Mouse (Mus musculus): Measurements from ENCODE around the gene Gm17334.
A peak's percentile ranks its signal among the peaks of the same experiment; 100 is the strongest.

Gene Gm17334

DNA sequence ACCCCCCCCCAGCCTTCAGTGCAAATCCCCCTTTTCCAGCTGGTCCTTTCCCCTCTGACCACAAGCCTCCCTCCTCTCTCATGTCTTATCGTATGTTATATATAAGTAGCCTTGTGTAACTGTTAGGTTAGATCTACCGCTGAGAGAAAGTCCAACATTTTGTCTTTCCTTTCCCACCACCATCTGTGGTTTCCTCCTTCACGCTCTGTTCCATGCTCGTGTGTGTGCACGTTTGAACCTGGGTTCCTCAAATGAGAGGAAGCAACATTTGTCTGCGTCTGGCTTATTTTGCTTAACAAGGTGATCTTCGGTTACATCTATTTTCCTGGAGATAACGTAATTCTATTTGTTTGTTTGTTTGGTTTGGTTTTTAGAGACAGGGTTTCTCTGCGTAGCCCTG lies 25.0 kb downstream of the Gm17334 start:
- no peak for DNase-seq (ENCODE audit: low read depth, low spot score)

- no peak for DNase-seq (ENCODE audit: low read depth, low spot score)
These were observed 27.7 kb downstream of the Gm17334 start for GRCm38 (mm10) chr11:53745260-53745659.

DNA sequence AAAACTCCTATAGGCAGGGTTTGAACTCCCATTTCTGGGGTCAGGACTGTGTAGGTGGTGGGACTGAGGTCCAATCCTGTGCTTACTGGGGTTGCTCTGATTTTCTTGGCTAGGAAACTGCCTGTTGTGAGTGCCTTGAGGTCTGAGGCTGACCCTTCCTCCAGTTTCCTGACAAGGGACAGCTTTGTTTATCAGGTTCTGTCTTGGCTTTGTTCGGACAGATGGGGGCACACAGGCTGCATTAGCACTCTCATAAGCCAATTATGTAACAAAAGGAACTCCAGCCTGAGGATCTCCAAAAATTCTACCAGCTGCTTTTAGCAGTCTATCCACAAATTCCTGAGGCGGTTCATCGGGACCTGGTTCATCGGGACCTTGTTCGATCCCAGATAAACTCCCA lies 30.6 kb downstream of the Gm17334 start:
- DNase-seq (ENCODE audit: low read depth, low spot score): no peak

GRCm38 (mm10) chr11:53737573-53737946 lies 35.4 kb downstream of the Gm17334 start:
- peak; percentile 82 for DNase-seq (ENCODE audit: low read depth, low spot score)

GRCm38 (mm10) chr11:53736771-53737572 lies 36.0 kb downstream of the Gm17334 start:
- DNase-seq (ENCODE audit: low read depth, low spot score): peak; percentile 91

DNA sequence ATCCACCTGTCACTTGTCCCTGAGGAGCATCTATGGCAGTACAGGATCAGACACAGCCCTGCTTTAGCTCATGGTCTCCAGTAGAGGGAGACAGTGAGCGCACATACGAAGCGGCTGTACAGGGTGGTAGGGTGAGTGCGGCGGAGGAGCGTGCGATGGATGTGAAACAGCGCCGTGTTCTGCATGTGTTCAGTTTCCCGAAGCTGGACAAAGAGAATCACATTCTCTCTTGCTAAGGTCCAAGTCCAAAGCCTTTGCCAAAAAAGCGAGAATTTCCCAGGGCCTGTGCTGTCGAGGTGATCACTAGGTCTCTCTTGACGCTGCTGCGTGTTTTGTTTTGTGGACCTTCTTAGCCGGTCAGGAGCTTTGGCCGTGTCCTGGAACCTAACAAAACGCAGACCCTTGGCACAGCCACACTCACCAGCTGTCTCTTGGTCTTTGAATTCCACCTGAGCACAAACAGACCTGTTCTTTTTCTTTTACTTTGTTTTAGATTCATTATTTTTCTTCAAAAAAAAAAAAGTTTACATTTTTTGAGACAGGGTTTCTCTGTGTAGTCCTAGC lies 37.2 kb downstream of the Gm17334 start:
- DNase-seq (ENCODE audit: low read depth, low spot score): peak; percentile 92

- no peak for DNase-seq (ENCODE audit: low read depth, low spot score)
These were observed 37.9 kb downstream of the Gm17334 start for GRCm38 (mm10) chr11:53734970-53735681.

DNA sequence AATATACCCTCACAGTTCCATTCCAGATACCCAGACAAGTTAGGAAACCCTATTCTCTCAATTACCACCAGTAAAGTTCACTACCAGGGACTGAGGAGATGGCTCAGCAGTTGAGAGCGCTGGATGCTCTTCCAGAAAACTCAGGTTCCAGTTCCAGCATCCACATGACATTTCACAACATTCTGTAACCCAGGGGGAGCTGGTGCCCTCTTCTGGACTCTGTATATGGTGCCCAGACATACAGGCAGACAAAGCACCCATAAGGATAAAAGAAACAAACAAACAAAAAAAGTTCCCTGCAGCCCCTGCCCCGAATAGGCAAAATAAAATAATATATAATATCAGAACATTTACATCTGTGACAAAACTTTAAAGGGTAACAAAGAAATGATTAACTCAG lies 38.6 kb downstream of the Gm17334 start:
- DNase-seq (ENCODE audit: low read depth, low spot score): no peak

DNA sequence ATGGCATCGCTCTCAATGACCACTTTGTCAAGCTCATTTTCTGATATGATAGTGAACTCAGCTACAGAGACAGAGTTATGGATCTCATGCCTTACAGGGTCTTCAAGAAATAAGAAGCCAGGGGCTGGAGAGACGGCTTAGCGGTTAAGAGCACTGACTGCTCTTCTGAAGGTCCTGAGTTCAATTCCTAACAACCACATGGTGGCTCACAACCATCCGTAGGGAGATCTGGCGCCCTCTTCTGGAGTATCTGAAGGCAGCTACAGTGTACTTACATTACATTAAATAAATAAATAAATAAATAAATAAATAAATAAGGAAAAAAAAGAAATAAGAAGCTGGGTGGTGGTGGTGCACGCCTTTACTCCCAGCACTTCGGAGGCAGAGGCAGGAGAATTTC lies 39.2 kb downstream of the Gm17334 start:
- peak; percentile 70 for DNase-seq (ENCODE audit: low read depth, low spot score)

DNA sequence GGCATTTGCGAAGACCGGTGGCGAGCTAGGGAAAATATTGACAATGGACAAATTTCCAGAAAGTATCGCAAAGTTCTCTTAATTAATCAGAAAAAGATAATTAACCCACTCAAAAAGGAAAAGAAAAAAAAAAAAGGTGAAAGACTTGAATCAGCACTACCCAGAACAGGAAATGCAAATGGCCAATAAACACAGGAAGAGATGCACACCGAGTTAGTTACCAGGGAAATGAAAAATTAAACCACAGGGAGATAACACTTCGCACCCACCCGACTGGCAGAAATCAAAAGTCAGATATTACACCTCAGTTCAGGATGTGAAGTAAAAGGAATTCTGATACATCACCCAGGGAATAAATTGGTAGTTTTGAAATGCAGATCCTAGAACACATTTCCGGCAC lies 40.7 kb downstream of the Gm17334 start:
- DNase-seq (ENCODE audit: low read depth, low spot score): no peak

- no peak for DNase-seq (ENCODE audit: low read depth, low spot score)
These were observed 41.5 kb downstream of the Gm17334 start for GRCm38 (mm10) chr11:53731457-53731856.
